Mouse (Mus musculus): Measurements from ENCODE around the gene BC017158. TPM values are rescaled to one million over a fixed set of nuclear protein-coding genes. Genes with fewer than 3 reads are reported as not detected.
A peak's percentile ranks its signal among the peaks of the same experiment; 100 is the strongest.
"Not testable (repeated sequence)": the region's sequence is repeated elsewhere in the genome, so short reads cannot be mapped to it uniquely, and the experiment has no call there.

Gene BC017158
- polyA plus RNA-seq (2015; fragmentation: Nextera tagmentation; extraction: Ambion mirVana): 11.4 and 12.1 TPM in 2 replicates

- WGBS: 2% methylated on average over 38 of the region's 47 CpGs
- peaks cover 26% of the 10 kb centered on the region for H3K4me1 ChIP-seq
- H3K27me3 ChIP-seq: no peaks in the 10 kb centered on the region
- no peaks in the 10 kb centered on the region for H3K9me3 ChIP-seq (replicated peaks)
- peak within 1 kb of the TSS; percentile 74 for H3K27ac ChIP-seq
- H3K36me3 ChIP-seq (ENCODE audit: poor library complexity, severe bottlenecking): peaks cover 5% of the 10 kb centered on the region; the same call in 1 of the 2 replicates
- H3K4me2 ChIP-seq: peak within 1 kb of the TSS; percentile 93
- peak within 1 kb of the TSS; percentile 86 for H3K9ac ChIP-seq
- H3K4me3 ChIP-seq: peak within 1 kb of the TSS; percentile 85
- ATAC-seq: peak; percentile 72
Measured at GRCm38 (mm10) chr7:128297617-128298480, at the start of gene BC017158. TSS of gene BC017158 (minus strand) at chr7:128298170.

GRCm38 (mm10) chr7:128346991-128347390, 49.0 kb upstream of the BC017158 start:
- H3K9ac ChIP-seq: no peak overlapping the region
- H3K4me2 ChIP-seq: no peak overlapping the region
- H3K27ac ChIP-seq: no peak overlapping the region
- no peak overlapping the region for H3K4me3 ChIP-seq
- ATAC-seq: no peak
- no peaks in the 10 kb centered on the region for H3K9me3 ChIP-seq (replicated peaks)
- H3K27me3 ChIP-seq: no peaks in the 10 kb centered on the region
- H3K4me1 ChIP-seq: peaks cover 6% of the 10 kb centered on the region
- WGBS: 78% methylated on average over 8 of the region's 8 CpGs
- no peaks in the 10 kb centered on the region for H3K36me3 ChIP-seq (ENCODE audit: poor library complexity, severe bottlenecking)

DNA sequence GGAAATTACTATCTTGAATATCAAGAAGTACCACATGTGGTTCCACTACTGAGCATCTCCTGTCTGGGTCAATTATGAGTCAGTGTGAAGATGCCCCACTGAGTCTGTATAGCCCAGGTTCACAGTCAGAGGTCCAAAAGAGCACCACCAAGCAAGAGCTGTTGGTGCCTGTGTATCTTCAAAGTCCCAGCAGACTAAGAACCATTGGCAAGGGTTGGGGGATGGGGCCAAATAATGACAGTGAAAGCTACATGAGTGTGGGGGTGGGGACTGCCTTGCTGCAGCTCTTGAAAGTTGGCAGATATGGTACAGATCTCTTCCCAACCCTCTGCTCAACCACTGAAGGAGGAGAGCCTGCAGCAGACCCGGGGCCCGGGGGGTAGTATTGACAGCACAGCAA, 48.6 kb upstream of the BC017158 start:
- no peak for ATAC-seq
- no peak overlapping the region for H3K27ac ChIP-seq
- no peaks in the 10 kb centered on the region for H3K9me3 ChIP-seq (replicated peaks)
- H3K9ac ChIP-seq: no peak overlapping the region
- H3K27me3 ChIP-seq: no peaks in the 10 kb centered on the region
- peaks cover 6% of the 10 kb centered on the region for H3K4me1 ChIP-seq
- H3K4me3 ChIP-seq: no peak overlapping the region
- H3K36me3 ChIP-seq (ENCODE audit: poor library complexity, severe bottlenecking): no peaks in the 10 kb centered on the region
- no peak overlapping the region for H3K4me2 ChIP-seq
- 75% methylated on average over 2 of the region's 2 CpGs for WGBS

DNA sequence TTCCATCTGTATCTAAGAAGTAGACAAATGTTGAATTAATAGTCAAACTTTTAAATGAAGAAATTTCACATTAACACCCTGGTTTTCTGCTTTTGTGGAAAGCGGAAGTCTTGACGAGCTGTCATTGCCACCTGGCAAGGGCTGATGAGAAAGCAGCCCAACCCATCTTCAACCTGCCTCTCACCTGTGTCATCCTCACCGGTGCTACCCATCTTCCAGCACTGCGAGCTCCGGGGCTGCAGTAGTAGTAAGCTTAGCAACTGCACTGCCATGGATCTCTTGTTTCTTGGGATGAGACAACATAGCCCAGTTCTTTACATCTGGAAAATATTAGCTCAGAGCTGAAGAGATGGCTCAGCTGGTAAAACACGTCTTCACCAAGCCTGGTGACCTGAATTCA, 47.7 kb upstream of the BC017158 start:
- ATAC-seq: no peak
- H3K9ac ChIP-seq: no peak overlapping the region
- H3K27me3 ChIP-seq: no peaks in the 10 kb centered on the region
- H3K4me3 ChIP-seq: no peak overlapping the region
- H3K4me1 ChIP-seq: peaks cover 6% of the 10 kb centered on the region
- H3K36me3 ChIP-seq (ENCODE audit: poor library complexity, severe bottlenecking): no peaks in the 10 kb centered on the region
- no peak overlapping the region for H3K4me2 ChIP-seq
- WGBS: 87% methylated on average over 6 of the region's 6 CpGs
- no peaks in the 10 kb centered on the region for H3K9me3 ChIP-seq (replicated peaks)
- no peak overlapping the region for H3K27ac ChIP-seq

DNA sequence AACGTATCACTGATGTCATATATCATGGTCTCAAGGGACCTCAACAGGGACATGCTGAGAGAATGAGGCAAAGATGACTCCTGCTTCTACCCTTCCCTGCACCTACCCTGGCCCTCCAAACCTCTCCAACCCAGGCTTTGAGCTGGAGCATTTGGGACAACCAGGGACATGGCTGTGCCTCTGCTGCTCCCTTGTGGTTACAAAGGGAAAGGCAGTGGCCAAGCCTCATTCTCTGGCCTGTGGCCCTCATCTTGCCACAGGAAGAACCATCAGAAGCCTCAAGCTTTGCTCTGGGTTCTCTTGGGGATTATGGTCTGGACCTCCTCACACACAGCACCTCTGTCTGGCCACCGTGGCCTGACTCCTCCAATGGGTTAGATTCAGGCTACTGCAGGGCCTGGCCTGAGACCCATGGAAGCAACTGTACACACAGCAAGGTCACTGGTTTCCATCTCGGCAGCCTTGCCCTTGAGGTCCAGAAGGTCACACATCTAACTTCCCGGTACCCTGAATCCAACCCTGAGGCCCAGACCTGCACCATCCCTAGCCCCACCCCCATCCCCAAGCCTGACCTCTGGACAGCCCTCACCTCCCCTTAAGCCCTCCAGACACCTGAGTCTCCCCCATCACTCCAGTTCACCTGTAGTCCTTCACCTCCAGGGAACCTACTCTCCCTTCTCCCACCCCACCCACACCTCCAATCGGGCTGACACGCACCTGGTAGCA, 47.1 kb upstream of the BC017158 start:
- no peak overlapping the region for H3K4me3 ChIP-seq
- ATAC-seq: peak; percentile 58
- H3K4me1 ChIP-seq: peaks cover 6% of the 10 kb centered on the region
- no peak overlapping the region for H3K9ac ChIP-seq
- 70% methylated on average over 6 of the region's 6 CpGs for WGBS
- no peaks in the 10 kb centered on the region for H3K36me3 ChIP-seq (ENCODE audit: poor library complexity, severe bottlenecking)
- no peak overlapping the region for H3K27ac ChIP-seq
- no peak overlapping the region for H3K4me2 ChIP-seq
- H3K27me3 ChIP-seq: no peaks in the 10 kb centered on the region
- H3K9me3 ChIP-seq (replicated peaks): no peaks in the 10 kb centered on the region

GRCm38 (mm10) chr7:128344488-128344887, 46.5 kb upstream of the BC017158 start:
- no peaks in the 10 kb centered on the region for H3K9me3 ChIP-seq (replicated peaks)
- no peak overlapping the region for H3K9ac ChIP-seq
- WGBS: 88% methylated on average over 7 of the region's 7 CpGs
- ATAC-seq: no peak
- no peak overlapping the region for H3K27ac ChIP-seq
- no peaks in the 10 kb centered on the region for H3K36me3 ChIP-seq (ENCODE audit: poor library complexity, severe bottlenecking)
- peaks cover 6% of the 10 kb centered on the region for H3K4me1 ChIP-seq
- no peak overlapping the region for H3K4me2 ChIP-seq
- no peak overlapping the region for H3K4me3 ChIP-seq
- no peaks in the 10 kb centered on the region for H3K27me3 ChIP-seq

GRCm38 (mm10) chr7:128342691-128343090, 44.7 kb upstream of the BC017158 start:
- not testable (repeated sequence) for H3K27ac ChIP-seq; H3K36me3 ChIP-seq (ENCODE audit: poor library complexity, severe bottlenecking); H3K4me2 ChIP-seq; H3K9ac ChIP-seq; H3K4me1 ChIP-seq; ATAC-seq; H3K9me3 ChIP-seq (replicated peaks); H3K4me3 ChIP-seq; H3K27me3 ChIP-seq
- 91% methylated on average over 7 of the region's 10 CpGs for WGBS

DNA sequence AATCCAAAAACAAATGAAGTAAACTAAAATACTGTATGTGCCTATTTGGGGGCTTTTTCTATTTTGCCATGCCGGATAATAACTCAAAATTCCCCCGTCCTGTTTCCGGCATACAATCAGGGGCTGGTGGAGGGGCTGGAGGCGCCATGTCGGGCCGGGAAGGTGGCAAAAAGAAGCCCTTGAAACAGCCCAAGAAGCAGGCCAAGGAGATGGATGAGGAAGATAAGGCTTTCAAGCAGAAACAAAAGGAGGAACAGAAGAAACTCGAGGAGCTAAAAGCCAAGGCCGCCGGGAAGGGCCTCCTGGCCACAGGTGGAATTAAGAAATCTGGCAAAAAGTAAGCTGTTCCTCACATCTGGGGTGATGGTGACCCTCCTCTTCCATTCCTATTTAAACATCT, 42.4 kb upstream of the BC017158 start:
- not testable (repeated sequence) for H3K4me2 ChIP-seq; H3K4me3 ChIP-seq; H3K9ac ChIP-seq; ATAC-seq; H3K27me3 ChIP-seq; H3K27ac ChIP-seq; H3K9me3 ChIP-seq (replicated peaks); H3K4me1 ChIP-seq; H3K36me3 ChIP-seq (ENCODE audit: poor library complexity, severe bottlenecking)
- WGBS: 83% methylated on average over 9 of the region's 9 CpGs

DNA sequence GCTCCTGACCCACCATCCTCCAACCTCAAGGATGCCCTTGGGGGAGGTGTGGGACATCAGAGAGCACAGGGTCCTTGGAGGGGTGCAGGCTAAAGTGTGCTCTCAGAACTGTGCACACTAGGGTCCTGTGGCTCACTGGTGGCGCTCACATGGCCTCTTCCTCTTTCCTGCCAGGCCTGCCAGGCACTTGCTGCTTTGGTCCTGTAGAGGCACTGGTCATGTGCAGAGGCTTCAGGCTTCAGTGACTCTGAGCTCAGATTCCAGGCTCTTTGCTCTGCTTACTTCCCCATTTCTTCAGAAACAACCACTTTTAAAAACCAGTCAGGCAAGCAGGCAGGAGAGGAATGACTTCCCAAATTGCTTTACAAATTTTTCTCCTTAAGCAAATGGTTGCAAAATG, 34.9 kb upstream of the BC017158 start:
- Histone ChIP-seq H3K9me3 (replicated peaks) (no peaks in the 10 kb centered on the region; the same call in none of the 2 replicates), H3K36me3 (ENCODE audit: poor library complexity, severe bottlenecking) (no peaks in the 10 kb centered on the region), H3K27ac (no peak overlapping the region), H3K9ac (no peak overlapping the region), H3K4me1 (no peaks in the 10 kb centered on the region), H3K27me3 (no peaks in the 10 kb centered on the region), H3K4me3 (no peak overlapping the region), H3K4me2 (no peak overlapping the region)
- no peak for ATAC-seq
- 94% methylated on average over 1 of the region's 1 CpGs for WGBS

DNA sequence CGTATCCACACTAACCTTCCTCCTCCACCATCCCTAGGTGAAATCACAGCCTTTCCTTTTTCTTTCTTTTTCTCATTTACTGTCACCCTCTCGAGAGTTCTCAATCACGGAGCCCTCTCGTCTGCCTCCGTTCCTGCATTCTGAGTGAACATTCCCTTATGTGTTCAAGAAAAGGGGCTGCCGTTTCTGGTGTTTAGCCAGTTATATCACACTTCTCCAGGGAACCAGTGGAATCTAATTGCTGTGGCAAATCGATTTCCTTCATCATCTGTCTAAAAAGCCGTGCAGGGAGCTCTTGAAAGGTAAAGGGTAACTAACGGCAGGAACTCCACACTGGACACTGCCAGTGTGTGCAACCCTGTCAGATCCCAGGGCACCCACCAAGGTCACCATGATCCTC, 33.0 kb upstream of the BC017158 start:
- no peak overlapping the region for H3K4me3 ChIP-seq
- H3K36me3 ChIP-seq (ENCODE audit: poor library complexity, severe bottlenecking): no peaks in the 10 kb centered on the region
- H3K27me3 ChIP-seq: no peaks in the 10 kb centered on the region
- H3K9ac ChIP-seq: no peak overlapping the region
- ATAC-seq: no peak
- WGBS: 73% methylated on average over 9 of the region's 9 CpGs
- H3K4me1 ChIP-seq: no peaks in the 10 kb centered on the region
- no peaks in the 10 kb centered on the region for H3K9me3 ChIP-seq (replicated peaks)
- no peak overlapping the region for H3K4me2 ChIP-seq
- H3K27ac ChIP-seq: no peak overlapping the region; the same call in 1 of the 2 replicates

DNA sequence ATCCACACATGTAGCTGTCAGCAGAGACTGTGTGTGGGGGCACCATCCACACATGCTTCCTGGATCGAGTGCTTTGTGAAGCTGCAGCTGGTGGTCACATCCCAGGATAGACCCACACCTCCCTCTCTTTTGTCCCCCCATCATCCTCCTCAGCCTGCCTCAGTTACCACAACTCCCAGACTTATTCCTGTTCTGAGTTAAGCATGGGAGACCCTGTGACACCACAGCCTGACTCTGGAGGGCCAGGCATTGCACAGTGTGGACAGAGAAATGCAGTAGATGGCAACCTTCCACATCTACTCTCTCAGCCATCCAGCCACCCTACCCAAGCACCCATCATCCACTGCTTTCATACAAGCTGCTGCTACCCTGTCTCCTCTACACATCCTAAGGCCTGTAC, 27.0 kb upstream of the BC017158 start:
- no peak overlapping the region for H3K4me2 ChIP-seq
- H3K27ac ChIP-seq: no peak overlapping the region
- H3K9ac ChIP-seq: no peak overlapping the region
- H3K4me3 ChIP-seq: no peak overlapping the region
- no peaks in the 10 kb centered on the region for H3K36me3 ChIP-seq (ENCODE audit: poor library complexity, severe bottlenecking)
- no peaks in the 10 kb centered on the region for H3K27me3 ChIP-seq
- 86% methylated on average over 1 of the region's 1 CpGs for WGBS
- H3K9me3 ChIP-seq (replicated peaks): no peaks in the 10 kb centered on the region
- H3K4me1 ChIP-seq: no peaks in the 10 kb centered on the region
- ATAC-seq: no peak

GRCm38 (mm10) chr7:128321260-128321659, 23.3 kb upstream of the BC017158 start:
- Histone ChIP-seq H3K4me2 (no peak overlapping the region), H3K4me3 (no peak overlapping the region), H3K4me1 (no peaks in the 10 kb centered on the region), H3K27ac (no peak overlapping the region), H3K36me3 (ENCODE audit: poor library complexity, severe bottlenecking) (no peaks in the 10 kb centered on the region), H3K9me3 (replicated peaks) (no peaks in the 10 kb centered on the region), H3K9ac (no peak overlapping the region), H3K27me3 (no peaks in the 10 kb centered on the region)
- ATAC-seq: no peak
- WGBS: 80% methylated on average over 7 of the region's 7 CpGs

Data from forebrain, embryonic 13.5 days (tissue).